Mouse (Mus musculus) gastrocnemius, adult 8-10 months (tissue): ENCODE results near the gene Rdh9. TPM values are rescaled to one million over a fixed set of nuclear protein-coding genes. Genes with fewer than 3 reads are reported as not detected.

Source experiments
- DNase-seq, 2 experiments: peaks; one replicate each; pipeline ENCODE4 v3.0.0; 2022; ENCODE audit warnings: low spot score in 2 of 2
- total RNA-seq, 4 experiments: library from RNA; stranded (reverse); gene quantifications; 2 replicates each; pipeline ENCODE4 v1.2.4; 2022

Rdh9 gene
- total RNA-seq, 4 experiments from 2014 or later, result 0.12 to 0.58 (median 0.56) TPM; not detected in 1

- DNase-seq, result no peak
Measured at GRCm38 (mm10) chr10:127840776-127841175, 64.6 kb downstream of the Rdh9 start.

Other genes starting within 250 kb of the Rdh9 start
- under 1 TPM in 2 of 4 experiments, not detected in 2; 0.16 to 0.27 TPM for gene Nxph4, start 241.8 kb upstream of the Rdh9 start, total RNA-seq
- 10 to 100 TPM; 25.5 to 45.5 (median 36.3) TPM for gene Lrp1, start 155.2 kb upstream of the Rdh9 start, total RNA-seq
- gene Stat6, start 133.4 kb upstream of the Rdh9 start, total RNA-seq, result 10 to 100 TPM; 14.1 to 15.3 (median 14.2) TPM
- gene Nemp1, start 109.5 kb upstream of the Rdh9 start, total RNA-seq, result 1 to 10 TPM; 2.0 to 2.6 (median 2.3) TPM
- 1 to 10 TPM; 2.1 to 3.6 (median 2.8) TPM for gene Nab2, start 107.8 kb upstream of the Rdh9 start, total RNA-seq
- gene Myo1a, start 71.2 kb upstream of the Rdh9 start, total RNA-seq, result not detected
- not detected for gene Tac2, start 51.9 kb upstream of the Rdh9 start, total RNA-seq
- 1 to 10 TPM; 6.0 to 8.1 (median 6.4) TPM for gene Zbtb39, start 36.8 kb upstream of the Rdh9 start, total RNA-seq
- under 1 TPM; 0.34 to 0.48 (median 0.42) TPM for gene Gpr182, start 24.7 kb upstream of the Rdh9 start, total RNA-seq
- under 1 TPM in 1 of 4 experiments, not detected in 3; 0.11 TPM for gene Rdh1, start 16.7 kb upstream of the Rdh9 start, total RNA-seq
- under 1 TPM in 2 of 4 experiments, not detected in 2; 0.48 to 0.75 TPM for gene Rdh16f1, start 16.6 kb upstream of the Rdh9 start, total RNA-seq
- under 1 TPM in 1 of 4 experiments, not detected in 3; 0.11 TPM for gene Rdh16, start 24.8 kb downstream of the Rdh9 start, total RNA-seq
- gene Rdh19, start 73.5 kb downstream of the Rdh9 start, total RNA-seq, result not detected
- gene Rdh16f2, start 90.1 kb downstream of the Rdh9 start, total RNA-seq, result not detected
- gene Rdh7, start 112.4 kb downstream of the Rdh9 start, total RNA-seq, result under 1 TPM in 1 of 4 experiments, not detected in 3; 0.40 TPM
- not detected for gene Sdr9c7, start 122.1 kb downstream of the Rdh9 start, total RNA-seq
- not detected for gene Hsd17b6, start 231.2 kb downstream of the Rdh9 start, total RNA-seq
- gene Prim1, start 238.8 kb downstream of the Rdh9 start, total RNA-seq, result 1 to 10 TPM in 1 of 4 experiments, under 1 TPM in 3; 0.40 to 1.0 (median 0.45) TPM